Mouse (Mus musculus) brain, embryonic 14.5 days (tissue): ENCODE measurements around the gene Prox1.

ENCODE experiments used
- CTCF ChIP-seq: fragments of 200-500 bp; IDR thresholded peaks from 2 replicates; pipeline ENCODE4 v1.5.1; 2012; ENCODE audit warnings: inconsistent platforms, mild to moderate bottlenecking, moderate library complexity, borderline replicate concordance; ENCODE audit not compliant: insufficient read depth, insufficient read length; ENCODE audit errors: extremely low read depth
- POLR2A ChIP-seq: fragments of 200-500 bp; IDR thresholded peaks from 2 replicates; pipeline ENCODE4 v1.6.1; 2012; ENCODE audit warnings: mild to moderate bottlenecking, inconsistent platforms, borderline replicate concordance; ENCODE audit not compliant: poor library complexity, insufficient read depth, insufficient read length, severe bottlenecking; ENCODE audit errors: extremely low read depth

DNA sequence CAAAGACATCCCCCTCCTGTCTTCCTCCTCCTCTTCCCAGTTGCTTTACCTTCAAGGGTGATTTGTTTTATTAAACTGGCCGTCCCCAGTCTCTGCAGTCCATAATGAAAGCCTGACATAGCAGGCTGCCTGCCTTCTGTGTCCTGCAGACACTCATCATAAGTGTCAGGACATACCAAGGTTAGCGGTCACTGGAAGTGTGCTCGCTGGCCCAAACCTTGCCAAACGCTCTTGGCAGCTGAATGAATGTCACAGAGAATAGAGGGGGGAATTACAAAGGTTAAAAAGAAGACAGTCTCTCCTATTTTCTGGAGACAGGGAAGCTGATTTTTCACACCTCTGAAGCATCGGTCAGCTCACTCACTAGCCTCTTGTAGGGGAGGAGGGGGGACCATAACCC, 42.6 kb downstream of the Prox1 start:
- TF ChIP-seq CTCF (no peak), POLR2A (no peak)
